Mouse (Mus musculus): ENCODE measurements at regions not wholly inside any gene's neighbourhood (a gene's known extent, or its start where the extent isn't known, plus 50 kb on each side); places are given as distances from the start of the nearest gene placed in this dataset.
"Not testable (repeated sequence)": the region's sequence is repeated elsewhere in the genome, so short reads cannot be mapped to it uniquely, and the experiment has no call there.

- DNase-seq (ENCODE audit: low spot score): no peak
Measured at GRCm38 (mm10) chr2:128265014-128265990, 139.5 kb downstream of the Bcl2l11 start.

DNA sequence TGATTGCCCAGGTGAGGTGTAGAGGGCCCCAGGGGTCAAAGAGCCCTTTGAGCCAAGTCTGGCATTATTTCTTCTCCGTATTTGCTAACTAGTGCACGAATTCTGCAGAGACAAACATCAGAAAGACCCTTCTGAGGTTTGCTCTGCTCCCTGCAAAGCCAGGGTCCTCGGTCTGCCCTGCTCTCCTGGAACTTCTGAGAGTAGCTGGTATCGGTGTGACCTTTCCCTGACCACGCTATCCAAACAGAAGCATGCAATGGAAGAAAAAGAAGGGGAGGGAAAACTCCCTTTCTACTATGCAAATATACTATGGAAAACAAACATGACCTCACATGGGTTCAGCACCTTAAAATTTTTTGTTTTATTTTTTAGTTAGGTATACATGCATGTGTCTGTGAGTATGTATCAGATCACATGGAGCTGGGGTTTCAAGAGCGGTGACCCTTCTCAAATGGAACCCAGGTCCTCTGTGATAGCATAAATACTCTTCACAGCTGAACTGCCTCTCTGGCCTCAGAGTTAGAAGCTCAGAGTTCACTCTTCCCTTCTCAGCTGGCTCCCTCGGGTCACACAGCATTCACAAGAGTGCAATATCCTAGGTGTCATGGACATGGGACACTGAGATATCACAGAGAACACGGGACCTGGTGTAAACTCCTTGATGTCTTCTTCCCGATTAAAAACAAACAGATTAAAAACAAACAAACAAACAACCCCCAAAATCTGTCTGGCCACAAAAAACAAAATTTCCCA is 144.7 kb downstream of the Bcl2l11 start:
- no peak for DNase-seq (ENCODE audit: low spot score)

GRCm38 (mm10) chr2:128272789-128273188 is 147.0 kb downstream of the Bcl2l11 start:
- DNase-seq (ENCODE audit: low spot score): no peak

DNA sequence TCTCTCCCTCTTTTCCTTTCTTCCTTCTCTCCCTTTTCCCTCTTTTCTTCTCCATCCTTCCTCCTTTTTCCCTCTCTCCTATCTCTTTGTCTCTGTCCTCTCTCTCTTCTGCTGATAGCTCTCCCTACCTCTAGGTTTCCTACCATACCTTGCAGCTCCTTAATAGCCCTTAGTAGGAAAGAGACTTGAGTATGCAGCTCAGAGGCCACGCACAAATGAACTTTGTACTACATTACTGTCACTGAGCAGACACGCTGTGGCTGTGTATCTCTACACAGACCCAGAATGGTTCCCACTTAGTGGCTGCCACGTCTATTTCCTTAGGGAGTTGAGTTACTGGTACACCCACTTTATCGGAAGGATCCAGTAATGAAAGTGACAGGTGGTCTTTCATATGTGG is 147.5 kb downstream of the Bcl2l11 start:
- DNase-seq (ENCODE audit: low spot score): no peak

- no peak for DNase-seq (ENCODE audit: low spot score)
Measured at GRCm38 (mm10) chr2:128276337-128276736, 150.5 kb downstream of the Bcl2l11 start.

DNA sequence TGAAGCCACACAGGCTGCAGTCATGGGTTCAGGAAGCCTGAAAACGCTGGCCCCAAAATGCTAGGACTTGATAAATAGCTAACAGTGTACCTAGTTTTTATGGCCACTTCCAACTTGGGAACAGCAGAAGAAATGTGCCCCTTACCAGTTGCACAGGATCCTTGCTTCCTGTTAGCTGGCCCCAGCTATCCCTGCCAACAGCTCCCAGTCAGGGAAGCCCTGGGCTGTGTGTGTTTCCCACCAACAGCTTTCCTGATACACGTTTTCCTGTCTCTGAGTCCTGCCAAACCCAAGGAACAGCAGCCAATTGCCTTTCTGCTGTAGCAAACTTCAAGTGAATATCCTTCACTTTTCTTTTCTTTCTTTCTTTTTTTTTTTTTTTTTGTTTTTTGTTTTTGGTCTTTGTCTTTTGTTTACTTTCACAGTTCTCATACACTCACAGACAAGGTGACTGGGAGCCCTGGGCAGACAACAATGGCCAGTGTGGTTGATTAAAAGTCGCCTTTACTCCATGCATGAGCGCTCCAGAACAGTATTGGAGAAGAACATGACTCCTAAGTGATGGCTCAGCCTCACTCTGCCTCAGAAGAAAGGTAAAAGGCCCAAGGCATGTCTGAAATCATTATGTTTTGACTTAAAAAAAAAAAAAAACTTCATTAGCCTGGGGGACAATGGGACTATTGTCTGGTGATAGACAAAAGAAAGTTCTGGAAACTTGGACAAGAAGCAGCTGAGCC is 151.7 kb downstream of the Bcl2l11 start:
- peak; percentile 71 for DNase-seq (ENCODE audit: low spot score)

GRCm38 (mm10) chr2:128278124-128278432 is 152.2 kb downstream of the Bcl2l11 start:
- no peak for DNase-seq (ENCODE audit: low spot score)

GRCm38 (mm10) chr2:128278608-128279081 is 152.8 kb downstream of the Bcl2l11 start:
- DNase-seq (ENCODE audit: low spot score): peak; percentile 84

DNA sequence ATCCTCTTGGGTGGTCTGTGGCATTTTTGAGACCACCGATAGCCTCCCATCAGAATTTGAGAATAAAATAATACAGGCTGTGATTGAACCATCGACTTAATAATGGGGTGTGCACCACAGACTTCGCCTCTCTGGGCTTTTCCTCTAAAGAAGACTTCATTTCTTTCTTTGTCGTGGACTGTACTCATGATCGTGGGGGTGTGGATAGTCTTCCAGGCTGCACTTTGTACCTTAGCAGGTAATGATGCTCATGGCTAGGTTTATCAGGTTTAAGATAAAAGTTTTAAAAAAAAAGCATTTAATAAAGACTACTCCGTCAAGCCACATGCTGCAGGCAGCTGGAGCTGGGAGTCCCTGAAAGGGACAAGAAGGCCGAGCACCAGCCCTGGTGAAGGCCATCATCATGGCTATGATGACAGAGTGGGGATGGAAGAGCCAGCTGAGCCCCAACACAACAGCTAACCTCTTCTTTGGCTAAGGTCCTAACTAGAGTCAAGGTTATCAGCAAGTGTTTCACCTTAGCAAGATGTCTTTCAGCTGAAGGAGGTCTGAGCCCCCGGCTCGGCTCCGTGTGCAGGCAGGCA is 153.4 kb downstream of the Bcl2l11 start:
- DNase-seq (ENCODE audit: low spot score): no peak

DNA sequence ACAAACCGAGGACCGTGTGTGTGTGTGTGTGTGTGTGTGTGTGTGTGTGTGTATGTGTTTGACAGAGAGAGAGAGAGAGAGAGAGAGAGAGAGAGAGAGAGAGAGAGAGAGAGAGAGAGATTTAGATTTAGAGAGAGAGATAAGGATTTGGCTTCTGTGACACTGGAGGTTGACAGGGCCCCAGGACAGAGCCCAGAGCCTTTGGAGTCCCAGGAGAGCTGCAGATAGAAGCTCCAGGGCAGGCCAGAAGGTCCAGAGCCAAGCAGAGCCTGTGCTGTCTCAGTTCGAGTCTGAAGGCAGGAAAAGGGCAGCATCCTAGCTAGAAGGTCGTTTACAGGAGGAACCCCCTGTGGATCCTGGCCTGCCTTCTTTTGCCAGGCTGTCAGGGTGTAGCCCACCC is 156.8 kb downstream of the Bcl2l11 start:
- DNase-seq (ENCODE audit: low spot score): no peak

GRCm38 (mm10) chr2:128284822-128285421 is 159.1 kb downstream of the Bcl2l11 start:
- no peak for DNase-seq (ENCODE audit: low spot score)

DNA sequence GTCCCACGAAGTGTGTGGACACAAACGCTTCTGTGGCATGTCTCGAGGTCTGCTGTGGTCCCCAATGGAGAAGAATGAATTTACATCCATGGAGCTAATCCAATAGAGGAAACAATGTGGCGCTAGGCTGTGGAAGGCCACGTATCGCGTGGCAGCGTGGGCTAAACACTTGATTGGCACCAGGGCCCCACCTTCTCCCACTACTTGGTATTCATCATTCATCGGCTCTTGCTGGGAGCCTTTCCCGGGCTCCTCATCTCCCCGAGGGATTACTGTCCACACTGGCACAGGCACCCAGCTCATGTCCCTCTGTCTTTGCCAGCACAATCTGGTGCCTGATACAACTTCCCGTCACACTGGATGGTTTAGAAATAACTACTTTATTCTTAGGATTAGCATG is 159.6 kb downstream of the Bcl2l11 start:
- no peak for DNase-seq (ENCODE audit: low spot score)

GRCm38 (mm10) chr2:128288138-128288551 is 162.3 kb downstream of the Bcl2l11 start:
- peak; percentile 58 for DNase-seq (ENCODE audit: low spot score)

GRCm38 (mm10) chr2:128290609-128291008 is 164.8 kb downstream of the Bcl2l11 start:
- no peak for DNase-seq (ENCODE audit: low spot score)

- DNase-seq (ENCODE audit: low spot score): no peak
Measured at GRCm38 (mm10) chr2:128294610-128295009, 168.8 kb downstream of the Bcl2l11 start.

- no peak for DNase-seq (ENCODE audit: low spot score)
Measured at GRCm38 (mm10) chr2:128295018-128295424, 169.2 kb downstream of the Bcl2l11 start.

GRCm38 (mm10) chr2:128295726-128296234 is 169.9 kb downstream of the Bcl2l11 start:
- no peak for DNase-seq (ENCODE audit: low spot score)

- not testable (repeated sequence) for DNase-seq (ENCODE audit: low spot score)
Measured at GRCm38 (mm10) chr2:128296423-128296822, 170.6 kb downstream of the Bcl2l11 start.

GRCm38 (mm10) chr2:128296897-128297296 is 171.1 kb downstream of the Bcl2l11 start:
- no peak for DNase-seq (ENCODE audit: low spot score)

DNA sequence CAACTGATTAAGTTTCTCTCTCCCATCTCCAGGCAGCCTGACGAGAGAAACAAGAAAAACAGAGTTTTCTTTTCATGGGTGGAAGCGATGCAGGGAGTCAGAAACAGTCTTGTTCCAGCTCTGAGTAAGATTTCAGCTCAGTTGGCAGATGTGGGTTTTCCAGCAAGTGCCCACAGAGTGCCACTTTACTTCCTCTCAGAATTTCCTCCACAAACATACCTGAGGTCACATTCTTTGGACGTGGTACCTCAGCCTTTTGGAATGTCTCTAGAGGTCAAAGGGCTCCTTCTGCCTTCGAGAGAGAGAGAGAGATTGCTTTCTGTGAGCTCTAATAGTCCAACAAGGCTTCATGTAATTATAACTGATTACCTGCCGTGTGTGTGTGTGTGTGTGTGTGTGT is 172.0 kb downstream of the Bcl2l11 start:
- DNase-seq (ENCODE audit: low spot score): no peak

DNA sequence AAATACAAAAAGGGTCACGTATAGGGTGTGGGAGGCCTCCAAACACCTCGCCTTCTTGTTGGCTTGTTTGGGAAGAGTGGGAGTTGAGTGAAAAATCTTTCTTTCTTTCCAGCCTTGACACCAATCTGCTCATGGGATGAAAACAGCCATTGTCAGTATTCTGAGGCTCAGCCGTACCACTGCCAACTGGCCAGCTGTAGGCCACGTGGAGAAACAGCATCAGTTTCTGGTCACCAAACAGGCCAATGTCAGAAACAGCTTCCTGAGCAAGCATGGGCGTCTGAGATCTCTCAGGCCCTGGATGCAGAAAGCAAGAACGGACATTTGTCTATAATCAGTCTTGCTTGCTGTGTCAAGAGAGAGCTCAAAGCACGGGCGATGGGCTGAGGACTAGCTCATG is 173.2 kb downstream of the Bcl2l11 start:
- no peak for DNase-seq (ENCODE audit: low spot score)
